Mouse (Mus musculus): ENCODE measurements around the gene Sh3bgr.

GRCm38 (mm10) chr16:96173648-96174047 is 26.6 kb upstream of the Sh3bgr start:
- TF ChIP-seq CTCF (IDR thresholded peaks at IDR 0.05; ENCODE audit: insufficient read depth, low read length) (no peak), POLR2A (IDR thresholded peaks at IDR 0.05; ENCODE audit: borderline replicate concordance, extremely low read depth, low read depth, low read length) (no peak)
